Mouse (Mus musculus): Measurements from ENCODE around the gene Gm21616. TPM values are rescaled to one million over a fixed set of nuclear protein-coding genes. Genes with fewer than 3 reads are reported as not detected.

Gene Gm21616
- not detected for polyA plus RNA-seq (2017; shearing (Covaris generic))

GRCm38 (mm10) chrX:125435242-125435641 is at the start of gene Gm21616:
Gm21616 (plus strand) TSS chrX:125435542.

